Mouse (Mus musculus) bone marrow, adult 2 months (tissue): ENCODE measurements around the gene Timp3.

Source experiments
- CTCF ChIP-seq: fragments of 200-500 bp; IDR thresholded peaks from 2 replicates; pipeline ENCODE4 v1.5.1; 2011; ENCODE audit warnings: low read length, control low read depth; ENCODE audit not compliant: control insufficient read depth, insufficient read depth
- POLR2A ChIP-seq: fragments of 200-500 bp; IDR thresholded peaks from 2 replicates; pipeline ENCODE4 v1.6.1; 2011; ENCODE audit warnings: low read depth, mild to moderate bottlenecking, control low read depth, low read length, borderline replicate concordance; ENCODE audit not compliant: control insufficient read depth

DNA sequence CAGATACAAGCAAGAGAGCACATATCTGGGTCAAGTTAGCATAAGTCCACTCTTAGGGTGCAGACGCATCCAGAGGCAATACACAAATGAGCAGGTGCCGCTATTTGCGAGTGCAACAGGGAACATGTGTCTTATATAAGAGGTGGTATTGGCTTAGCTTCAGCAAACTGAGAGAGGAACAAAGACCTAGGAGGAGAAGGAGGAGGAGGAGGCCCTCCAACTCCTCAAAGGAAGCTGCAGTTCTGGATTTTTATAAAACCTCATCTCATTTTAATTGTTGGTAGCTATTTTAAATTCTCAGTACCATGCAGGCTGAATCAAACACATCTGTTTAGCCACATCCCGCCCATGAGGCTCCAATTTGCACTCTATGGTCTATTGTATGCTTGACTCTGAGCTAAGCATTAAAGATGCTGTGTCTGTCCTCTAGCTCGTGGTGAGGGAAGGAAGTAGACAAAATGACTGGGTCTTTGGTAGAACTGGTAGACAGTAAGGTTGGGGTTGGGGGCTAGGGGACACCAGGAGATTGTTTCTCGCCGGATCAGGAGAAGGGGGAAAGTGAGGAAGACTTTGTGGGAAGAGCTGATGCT is 20.5 kb upstream of the Timp3 start:
- no peak for TF ChIP-seq CTCF
- no peak for TF ChIP-seq POLR2A
